Mouse (Mus musculus): ENCODE results near the gene Fbrsl1. TPM values are rescaled to one million over a fixed set of nuclear protein-coding genes. Genes with fewer than 3 reads are reported as not detected.

Gene Fbrsl1
- polyA plus RNA-seq, 1 experiment: 29.4 TPM

GRCm38 (mm10) chr5:110416825-110417401 is 31.4 kb downstream of the Fbrsl1 start:
- TF ChIP-seq CTCF (IDR thresholded peaks at IDR 0.05; ENCODE audit: low read depth, low read length): no peak
- no peak for TF ChIP-seq POLR2A (IDR thresholded peaks at IDR 0.05; ENCODE audit: borderline replicate concordance, low read depth, low read length)
- no peak overlapping the region for H3K4me3 ChIP-seq (ENCODE audit: insufficient read depth, low read length)
- H3K27ac ChIP-seq (ENCODE audit: insufficient read depth, low read depth, low read length): no peak overlapping the region
- peaks cover 45% of the 10 kb centered on the region for H3K4me1 ChIP-seq (ENCODE audit: control insufficient read depth, insufficient read depth, low read length)

- no peak overlapping the region for H3K27ac ChIP-seq (ENCODE audit: insufficient read depth, low read depth, low read length)
- peaks cover 36% of the 10 kb centered on the region for H3K4me1 ChIP-seq (ENCODE audit: control insufficient read depth, insufficient read depth, low read length)
- no peak overlapping the region for H3K4me3 ChIP-seq (ENCODE audit: insufficient read depth, low read length)
- TF ChIP-seq CTCF (IDR thresholded peaks at IDR 0.05; ENCODE audit: low read depth, low read length) (no peak), POLR2A (IDR thresholded peaks at IDR 0.05; ENCODE audit: borderline replicate concordance, low read depth, low read length) (no peak)
Measured at GRCm38 (mm10) chr5:110415806-110416700, 32.2 kb downstream of the Fbrsl1 start.

- Histone ChIP-seq H3K27ac (ENCODE audit: insufficient read depth, low read depth, low read length) (no peak overlapping the region), H3K4me3 (ENCODE audit: insufficient read depth, low read length) (no peak overlapping the region), H3K4me1 (ENCODE audit: control insufficient read depth, insufficient read depth, low read length) (peaks cover 28% of the 10 kb centered on the region)
- TF ChIP-seq CTCF (IDR thresholded peaks at IDR 0.05; ENCODE audit: low read depth, low read length): no peak
- no peak for TF ChIP-seq POLR2A (IDR thresholded peaks at IDR 0.05; ENCODE audit: borderline replicate concordance, low read depth, low read length)
Measured at GRCm38 (mm10) chr5:110415022-110415421, 33.3 kb downstream of the Fbrsl1 start.

- H3K4me3 ChIP-seq (ENCODE audit: insufficient read depth, low read length): no peak overlapping the region
Measured at GRCm38 (mm10) chr5:110413018-110413417, 35.3 kb downstream of the Fbrsl1 start.

GRCm38 (mm10) chr5:110410386-110410785 is 37.9 kb downstream of the Fbrsl1 start:
- Histone ChIP-seq H3K4me3 (ENCODE audit: insufficient read depth, low read length) (no peak overlapping the region), H3K4me1 (ENCODE audit: control insufficient read depth, insufficient read depth, low read length) (no peaks in the 10 kb centered on the region), H3K27ac (ENCODE audit: insufficient read depth, low read depth, low read length) (no peak overlapping the region)
- TF ChIP-seq POLR2A (IDR thresholded peaks at IDR 0.05; ENCODE audit: borderline replicate concordance, low read depth, low read length) (no peak), CTCF (IDR thresholded peaks at IDR 0.05; ENCODE audit: low read depth, low read length) (no peak)

More at GRCm38 (mm10) chr5:110413018-110413417, 35.3 kb downstream of the Fbrsl1 start:
- Histone ChIP-seq H3K4me1 (ENCODE audit: control insufficient read depth, insufficient read depth, low read length) (peaks cover 18% of the 10 kb centered on the region), H3K27ac (ENCODE audit: insufficient read depth, low read depth, low read length) (no peak overlapping the region)
- TF ChIP-seq POLR2A (IDR thresholded peaks at IDR 0.05; ENCODE audit: borderline replicate concordance, low read depth, low read length): no peak
- no peak for TF ChIP-seq CTCF (IDR thresholded peaks at IDR 0.05; ENCODE audit: low read depth, low read length)

- TF ChIP-seq POLR2A (IDR thresholded peaks at IDR 0.05; ENCODE audit: borderline replicate concordance, low read depth, low read length) (no peak), CTCF (IDR thresholded peaks at IDR 0.05; ENCODE audit: low read depth, low read length) (no peak)
- no peak overlapping the region for H3K4me3 ChIP-seq (ENCODE audit: insufficient read depth, low read length)
Measured at GRCm38 (mm10) chr5:110408967-110409366, 39.3 kb downstream of the Fbrsl1 start.

GRCm38 (mm10) chr5:110406065-110406714 is 42.1 kb downstream of the Fbrsl1 start:
- Histone ChIP-seq H3K4me1 (ENCODE audit: control insufficient read depth, insufficient read depth, low read length) (no peaks in the 10 kb centered on the region), H3K27ac (ENCODE audit: insufficient read depth, low read depth, low read length) (no peak overlapping the region), H3K4me3 (ENCODE audit: insufficient read depth, low read length) (no peak overlapping the region)
- TF ChIP-seq CTCF (IDR thresholded peaks at IDR 0.05; ENCODE audit: low read depth, low read length) (no peak), POLR2A (IDR thresholded peaks at IDR 0.05; ENCODE audit: borderline replicate concordance, low read depth, low read length) (no peak)

More at GRCm38 (mm10) chr5:110408967-110409366, 39.3 kb downstream of the Fbrsl1 start:
- no peaks in the 10 kb centered on the region for H3K4me1 ChIP-seq (ENCODE audit: control insufficient read depth, insufficient read depth, low read length)
- H3K27ac ChIP-seq (ENCODE audit: insufficient read depth, low read depth, low read length): no peak overlapping the region

- Histone ChIP-seq H3K27ac (ENCODE audit: insufficient read depth, low read depth, low read length) (no peak overlapping the region), H3K4me3 (ENCODE audit: insufficient read depth, low read length) (no peak overlapping the region), H3K4me1 (ENCODE audit: control insufficient read depth, insufficient read depth, low read length) (no peaks in the 10 kb centered on the region)
- TF ChIP-seq CTCF (IDR thresholded peaks at IDR 0.05; ENCODE audit: low read depth, low read length) (no peak), POLR2A (IDR thresholded peaks at IDR 0.05; ENCODE audit: borderline replicate concordance, low read depth, low read length) (no peak)
Measured at GRCm38 (mm10) chr5:110403931-110404330, 44.4 kb downstream of the Fbrsl1 start.

- no peaks in the 10 kb centered on the region for H3K4me1 ChIP-seq (ENCODE audit: control insufficient read depth, insufficient read depth, low read length)
- no peak overlapping the region for H3K4me3 ChIP-seq (ENCODE audit: insufficient read depth, low read length)
- TF ChIP-seq POLR2A (IDR thresholded peaks at IDR 0.05; ENCODE audit: borderline replicate concordance, low read depth, low read length): no peak
- no peak for TF ChIP-seq CTCF (IDR thresholded peaks at IDR 0.05; ENCODE audit: low read depth, low read length)
- no peak overlapping the region for H3K27ac ChIP-seq (ENCODE audit: insufficient read depth, low read depth, low read length)
Measured at GRCm38 (mm10) chr5:110402557-110402956, 45.7 kb downstream of the Fbrsl1 start.
